Mouse (Mus musculus) T-helper 17 cell (primary cell): ENCODE results near the gene Rad51b.

ENCODE experiments used
- in situ Hi-C, 2 experiments: fragments of 300-600 bp; cut with MboI, MseI; formaldehyde crosslinking; loops; 1 replicate in 1 of 2; 2 replicates in 1 of 2; pipeline ENCODE4 v1.15.1; 2025; ENCODE audit warnings: high pct_unique_total_duplicates in 2 of 2

The Rad51b gene

GRCm38 (mm10) chr12:79787538-79787937 lies 490.5 kb downstream of the Rad51b start:
- in situ Hi-C loops = no loop called here

DNA sequence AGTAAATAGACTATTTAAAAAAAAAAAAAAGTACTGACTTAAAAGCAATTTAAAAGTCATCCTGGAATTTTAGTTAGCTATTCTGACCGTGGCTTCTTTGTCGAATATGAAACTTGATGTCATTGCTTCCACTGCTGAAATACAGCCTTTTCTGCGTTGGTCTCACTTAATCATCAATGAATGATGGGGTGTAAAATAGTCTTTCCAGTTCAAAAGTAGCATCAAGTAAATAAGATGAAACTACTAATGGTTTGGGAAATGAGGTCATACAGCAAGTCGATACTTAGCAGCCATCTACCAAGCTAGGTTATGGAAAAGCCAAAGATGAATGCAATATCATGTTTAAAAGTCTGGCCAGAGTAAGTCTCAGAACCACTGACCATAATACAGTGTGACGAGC lies 491.3 kb downstream of the Rad51b start:
- in situ Hi-C loops = no loop called here

- in situ Hi-C loops = no loop called here
Measured at GRCm38 (mm10) chr12:79789481-79789880, 492.4 kb downstream of the Rad51b start.

GRCm38 (mm10) chr12:79793382-79793781 lies 496.3 kb downstream of the Rad51b start:
- in situ Hi-C loops = no loop called here

- in situ Hi-C loops = no loop called here
Measured at GRCm38 (mm10) chr12:79794802-79795201, 497.7 kb downstream of the Rad51b start.

DNA sequence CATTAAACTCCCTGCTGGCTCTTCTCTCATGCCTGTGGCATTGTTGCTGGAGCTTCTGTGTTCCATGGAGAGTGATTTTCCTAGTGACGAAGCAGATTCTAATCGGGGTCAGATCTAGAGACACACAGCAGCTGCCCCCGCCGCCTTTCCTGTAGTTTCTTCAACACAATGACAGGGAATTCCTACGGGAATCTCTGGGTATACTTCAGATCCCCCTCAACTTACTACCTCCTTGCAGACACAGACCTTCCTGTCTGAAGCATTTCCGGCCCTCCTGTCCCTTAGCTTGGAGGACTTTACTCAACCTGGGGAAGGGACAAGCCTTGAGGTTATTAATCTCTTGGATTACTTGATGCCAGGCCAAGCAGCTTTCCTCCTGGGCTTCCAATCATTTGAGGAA lies 499.2 kb downstream of the Rad51b start:
- in situ Hi-C loops = no loop called here

DNA sequence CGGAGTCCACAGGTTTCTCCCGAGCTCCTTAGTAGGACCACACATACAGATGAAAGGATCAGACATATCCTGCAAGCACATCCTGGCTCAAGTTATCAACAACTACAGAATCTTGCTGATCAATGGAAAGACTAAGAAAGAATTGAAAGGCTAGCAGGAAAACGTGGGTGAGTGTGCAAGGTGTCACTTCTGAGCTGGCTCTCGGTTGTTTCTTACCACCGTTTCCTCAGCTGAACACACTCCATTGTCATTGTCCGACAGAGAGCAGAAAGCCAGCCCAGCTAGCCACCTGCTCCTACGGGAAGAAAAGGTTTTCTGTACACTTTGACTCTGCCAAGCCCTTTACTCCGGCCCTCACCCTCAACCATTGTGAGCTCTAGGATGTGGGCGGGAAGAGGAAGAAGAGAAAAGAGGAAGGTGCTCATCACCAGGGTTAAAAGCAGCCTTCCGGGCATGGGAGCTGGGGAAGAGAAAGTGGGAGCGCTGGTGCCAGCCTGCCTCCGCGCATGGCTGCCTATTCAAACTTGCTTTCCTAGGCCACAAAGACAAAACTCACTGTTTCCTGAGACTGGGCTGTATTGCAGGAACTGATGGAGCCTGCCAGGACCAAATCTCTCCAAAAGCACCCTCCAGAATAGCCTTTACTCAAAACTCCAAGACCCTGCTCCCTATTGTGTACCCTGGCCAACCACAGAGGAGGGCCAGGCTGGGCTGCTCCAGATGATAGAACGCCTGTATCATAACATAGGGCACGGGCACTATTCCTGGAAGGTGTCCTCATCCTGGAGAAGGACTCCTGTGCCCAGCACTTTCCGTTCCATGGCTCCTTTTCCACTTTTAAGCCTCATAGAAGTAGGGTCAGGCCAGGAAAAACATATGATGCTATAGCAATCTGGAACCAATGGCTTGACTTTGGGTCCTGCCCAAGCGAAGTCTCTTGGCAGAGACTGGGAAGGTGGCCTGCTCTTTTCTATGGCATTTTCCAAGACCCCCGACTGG lies 500.0 kb downstream of the Rad51b start:
- in situ Hi-C loops = no loop called here

GRCm38 (mm10) chr12:79798488-79798887 lies 501.4 kb downstream of the Rad51b start:
- in situ Hi-C loops = no loop called here

DNA sequence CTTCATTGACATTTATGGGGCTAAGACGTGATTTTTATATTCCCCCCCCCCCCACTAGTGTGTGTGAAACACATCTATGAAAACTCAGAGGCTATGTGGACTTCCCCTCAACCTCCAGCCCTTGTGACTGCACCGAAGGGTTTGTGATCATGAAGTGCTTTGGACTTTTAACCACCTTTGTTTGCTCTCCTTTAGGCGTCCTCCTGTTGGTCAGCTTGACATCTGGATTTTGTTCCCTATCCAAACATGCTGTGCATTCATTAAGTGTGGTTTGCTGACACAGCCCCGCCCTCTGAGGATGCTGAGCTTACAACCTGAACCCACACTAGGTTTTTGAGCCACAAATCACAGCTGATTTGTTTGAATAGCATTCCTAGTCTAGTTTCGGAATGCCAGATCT lies 502.3 kb downstream of the Rad51b start:
- in situ Hi-C loops = no loop called here

DNA sequence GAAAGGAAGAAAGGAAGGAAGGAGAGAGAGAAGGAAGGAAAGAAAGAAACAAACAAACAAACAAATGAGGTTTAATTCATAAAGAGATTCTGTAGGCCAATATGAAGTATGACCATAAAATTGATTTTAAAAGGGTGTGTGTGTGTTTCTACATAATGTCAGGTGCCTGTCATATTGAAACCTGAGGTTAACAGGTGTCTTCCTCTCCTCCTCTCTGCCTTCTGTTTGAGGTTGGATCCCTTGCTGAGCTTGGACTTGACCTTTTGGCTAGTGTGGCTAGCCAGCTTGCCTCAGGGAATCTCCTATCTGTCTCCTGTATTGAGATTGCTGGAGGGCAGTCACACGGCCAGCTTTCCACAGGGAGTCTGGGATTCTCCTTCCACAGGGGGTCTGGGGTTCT lies 506.6 kb downstream of the Rad51b start:
- in situ Hi-C loops = no loop called here

- in situ Hi-C loops = no loop called here
Measured at GRCm38 (mm10) chr12:79804776-79805524, 507.9 kb downstream of the Rad51b start.

GRCm38 (mm10) chr12:79806990-79807389 lies 509.9 kb downstream of the Rad51b start:
- in situ Hi-C loops = no loop called here

DNA sequence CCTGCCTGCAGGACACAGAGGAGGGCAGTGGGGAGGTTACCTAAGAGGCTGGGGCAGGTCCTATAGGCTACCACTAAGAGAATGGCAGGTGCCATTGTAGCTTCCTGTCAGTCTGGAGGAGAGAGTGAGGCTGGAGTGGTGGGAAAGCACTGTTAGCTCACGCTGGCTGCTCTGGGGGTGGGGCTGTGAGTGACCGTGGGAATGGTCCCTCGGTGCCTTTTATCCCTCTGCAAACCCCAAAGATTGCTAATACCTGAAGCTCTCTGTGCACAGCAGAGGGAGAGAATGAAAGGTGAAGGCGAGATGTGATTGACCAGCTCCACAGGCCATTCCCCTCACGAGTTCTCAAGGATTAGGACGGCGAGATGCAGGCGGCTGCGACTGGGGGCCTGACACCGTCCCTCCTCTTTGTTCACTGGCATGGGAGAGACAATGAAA lies 510.3 kb downstream of the Rad51b start:
- in situ Hi-C loops = no loop called here

GRCm38 (mm10) chr12:79807938-79808401 lies 510.9 kb downstream of the Rad51b start:
- in situ Hi-C loops = no loop called here

GRCm38 (mm10) chr12:79808426-79809398 lies 511.6 kb downstream of the Rad51b start:
- in situ Hi-C loops = no loop called here

DNA sequence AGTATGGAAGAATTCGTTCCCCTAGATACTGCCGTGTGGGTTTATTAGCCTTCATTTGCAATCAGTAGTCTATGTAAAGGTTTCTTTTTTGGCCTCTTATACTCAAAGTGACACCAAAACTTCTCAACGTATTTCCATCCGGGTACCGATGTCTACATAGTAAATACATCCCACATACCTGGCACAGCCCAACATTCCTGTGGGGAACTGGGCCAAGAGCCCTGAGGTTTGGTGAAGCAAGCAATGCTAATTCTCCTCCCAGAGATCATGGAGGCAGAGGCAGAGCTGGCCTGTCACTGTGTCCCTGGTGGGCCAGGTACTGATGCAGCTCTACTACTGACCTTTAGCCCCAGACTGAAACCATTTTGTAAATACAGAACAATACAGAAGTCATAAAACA lies 512.4 kb downstream of the Rad51b start:
- in situ Hi-C loops = no loop called here

GRCm38 (mm10) chr12:79812422-79812821 lies 515.3 kb downstream of the Rad51b start:
- in situ Hi-C loops = loop anchor here in 1 of 2 experiments (10.0 kb wide), 1 partner anchor 502 kb away; no protein-coding TSS in a partner anchor

DNA sequence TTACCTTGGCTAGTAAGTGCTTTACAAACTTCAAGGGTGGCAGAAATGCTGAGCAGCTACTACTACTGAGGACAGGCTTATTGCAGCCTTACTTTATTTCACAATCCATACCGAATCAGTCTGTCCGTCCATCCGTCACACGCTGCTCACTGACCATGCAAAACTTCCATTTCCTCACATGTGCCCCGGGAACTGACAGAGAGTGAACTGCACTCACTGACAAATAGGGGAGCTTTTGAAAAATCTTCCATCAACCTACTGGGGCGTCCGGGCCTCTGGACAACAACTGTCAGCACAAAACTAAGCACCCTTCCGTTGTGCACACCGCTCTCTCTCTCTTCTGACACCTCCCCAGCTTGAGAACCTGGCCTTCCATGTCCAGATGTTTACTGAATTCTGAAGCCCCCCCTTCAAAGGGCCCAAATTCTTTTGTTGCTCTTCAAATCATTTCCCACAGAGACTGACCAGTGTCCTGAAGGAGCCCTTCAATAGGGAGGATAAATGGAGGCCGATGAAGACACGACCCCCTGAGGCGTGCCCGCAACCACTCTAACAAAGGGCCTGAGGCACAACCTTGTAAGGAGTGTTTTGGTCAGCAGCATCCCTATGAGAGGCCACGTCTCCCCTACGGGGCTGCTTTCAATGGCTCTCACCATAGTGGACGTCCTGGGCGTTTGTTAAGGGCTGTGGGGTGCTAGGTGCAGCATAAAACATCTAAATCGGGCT lies 515.9 kb downstream of the Rad51b start:
- in situ Hi-C loops = loop anchor here in 1 of 2 experiments (10.0 kb wide), 1 partner anchor 502 kb away; no protein-coding TSS in a partner anchor

DNA sequence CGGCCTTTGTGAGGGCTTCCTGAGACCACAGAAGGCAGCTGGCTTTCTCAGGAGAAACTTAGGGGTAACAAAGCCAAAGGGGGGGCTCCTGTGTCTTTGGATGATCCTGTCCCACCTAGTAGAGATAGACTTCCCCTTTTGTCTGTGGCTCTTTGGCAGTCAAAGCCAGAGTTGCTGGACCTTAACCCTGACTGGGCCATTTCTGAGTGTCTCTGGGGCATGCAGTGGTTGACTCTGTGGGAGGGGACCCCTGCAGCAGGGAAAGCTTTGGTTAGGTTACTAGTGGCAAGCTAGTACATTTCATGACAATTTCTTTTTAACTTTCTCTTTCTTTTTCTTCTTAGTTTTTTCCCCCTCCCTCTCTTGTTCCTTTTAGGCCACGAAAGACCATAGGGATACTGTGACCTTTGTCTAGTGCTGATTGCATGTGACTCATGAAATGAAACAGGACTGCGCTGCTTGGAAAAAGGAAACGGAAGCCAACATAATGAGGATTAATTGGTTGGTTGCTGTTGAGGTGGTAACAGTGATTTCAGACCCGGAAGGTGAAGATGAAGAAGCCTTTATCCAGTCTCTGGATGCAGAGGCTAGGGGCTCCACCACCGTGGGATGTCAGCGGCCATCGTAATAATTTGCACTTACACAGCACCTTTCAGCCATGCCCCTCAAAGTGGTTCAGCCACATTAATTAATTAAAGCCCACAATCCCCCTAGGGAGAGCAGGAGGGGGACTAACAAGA lies 516.7 kb downstream of the Rad51b start:
- in situ Hi-C loops = loop anchor here in 1 of 2 experiments (10.0 kb wide), 1 partner anchor 501 kb away; no protein-coding TSS in a partner anchor
